Mouse (Mus musculus): Measurements from ENCODE around the gene Syncrip.

DNA sequence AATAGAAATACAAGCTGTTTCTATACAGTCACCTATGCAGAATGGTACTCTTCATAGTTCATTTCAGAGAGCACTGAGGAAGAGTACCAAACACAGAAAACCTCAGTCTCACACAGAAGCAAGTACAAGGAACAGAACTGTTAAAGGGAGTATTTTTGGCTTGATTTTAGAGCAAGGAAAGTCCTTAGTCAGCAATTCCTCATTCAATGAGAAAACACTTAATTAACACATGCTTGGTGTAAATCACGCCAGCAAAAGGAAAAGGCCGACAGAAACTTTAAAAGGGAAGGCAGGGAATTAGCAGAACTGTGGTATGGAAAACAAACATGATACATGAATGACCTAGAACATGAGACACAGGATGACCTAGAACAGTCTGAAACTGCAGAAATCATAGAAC lies 72.4 kb downstream of the Syncrip start:
- TF ChIP-seq FLI1 (IDR thresholded peaks at IDR 0.05; ENCODE audit: low read length) (no peak), GATA1 (IDR thresholded peaks at IDR 0.05; ENCODE audit: borderline replicate concordance, low read length) (no peak)

All from megakaryocyte, embryonic 14.5 days (primary cell).